Mouse (Mus musculus) left cerebral cortex, postnatal 25 days (tissue): Measurements from ENCODE around the gene Gpr146. TPM values are rescaled to one million over a fixed set of nuclear protein-coding genes. Genes with fewer than 3 reads are reported as not detected.
"Not testable (repeated sequence)": the region's sequence is repeated elsewhere in the genome, so short reads cannot be mapped to it uniquely, and the experiment has no call there.

Experiments used
- DNase-seq, 2 experiments: peaks; one replicate each; pipeline ENCODE4 v3.0.0; 2022; ENCODE audit warnings: low spot score in 2 of 2, mixed read lengths in 1 of 2
- intact Hi-C: fragments of 180-260 bp; cut with DNase I; formaldehyde crosslinking; loops from one replicate; pipeline ENCODE4 v1.15.1; 2025
- total RNA-seq, 2 experiments: library from RNA; stranded (reverse); gene quantifications; 2 replicates each; pipeline ENCODE4 v1.2.3; 2021

The Gpr146 gene
- total RNA-seq, result 10 to 100 TPM; 12.0 to 13.5 TPM

GRCm38 (mm10) chr5:139377468-139378270 lies at the start of gene Gpr146:
Gene Gpr146 (plus strand): TSS chr5:139377697.
- intact Hi-C loops, result no loop called here
- DNase-seq, result peak in 1 of 2 experiments; percentile 47

DNA sequence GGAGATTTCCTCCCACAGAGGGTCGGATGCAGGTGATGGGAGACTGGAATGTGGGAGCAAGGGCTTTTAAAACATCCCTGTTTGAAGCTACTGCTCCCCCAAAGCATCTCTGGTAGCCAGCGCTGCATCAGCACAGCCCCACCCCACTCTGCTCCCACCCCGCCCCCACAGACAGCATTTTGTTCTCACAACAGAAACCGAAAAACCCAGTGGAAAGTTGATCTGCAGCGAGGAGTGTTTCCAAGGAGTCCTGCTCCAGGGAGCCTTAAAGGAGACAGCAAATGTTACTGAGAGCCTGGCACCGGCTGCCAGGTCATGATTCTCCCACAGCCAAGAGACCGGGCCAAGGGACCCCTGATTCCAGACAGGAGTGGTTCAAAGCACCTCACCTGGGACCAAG lies 46.7 kb upstream of the Gpr146 start:
- intact Hi-C loops, result loop anchor here (2.0 kb wide), 1 partner anchor 24 kb away; no protein-coding TSS in a partner anchor
- peak in 1 of 2 experiments; percentile 47 for DNase-seq

DNA sequence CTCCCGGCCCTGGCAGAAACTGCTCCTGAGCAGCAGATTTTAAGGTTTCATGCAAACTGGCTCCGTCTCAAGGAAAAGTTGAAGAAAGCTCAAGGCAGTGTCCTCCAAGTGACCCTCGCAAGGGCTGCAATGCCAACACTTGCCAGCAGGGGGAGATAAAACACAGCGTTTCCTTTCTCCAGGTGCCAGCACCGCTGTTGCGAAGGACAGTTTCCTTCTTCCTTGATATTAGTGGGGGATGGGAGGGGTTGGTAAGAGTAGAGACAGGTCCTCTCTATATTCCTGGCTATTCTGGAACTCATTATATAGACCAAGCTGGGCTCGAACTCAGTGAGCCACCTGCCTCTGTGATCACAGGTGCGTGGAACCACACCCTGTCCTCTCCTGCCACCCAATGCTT lies 45.8 kb upstream of the Gpr146 start:
- intact Hi-C loops, result loop anchor here (2.0 kb wide), 1 partner anchor 23 kb away; no protein-coding TSS in a partner anchor
- DNase-seq, result peak; percentile 75 to 77

DNA sequence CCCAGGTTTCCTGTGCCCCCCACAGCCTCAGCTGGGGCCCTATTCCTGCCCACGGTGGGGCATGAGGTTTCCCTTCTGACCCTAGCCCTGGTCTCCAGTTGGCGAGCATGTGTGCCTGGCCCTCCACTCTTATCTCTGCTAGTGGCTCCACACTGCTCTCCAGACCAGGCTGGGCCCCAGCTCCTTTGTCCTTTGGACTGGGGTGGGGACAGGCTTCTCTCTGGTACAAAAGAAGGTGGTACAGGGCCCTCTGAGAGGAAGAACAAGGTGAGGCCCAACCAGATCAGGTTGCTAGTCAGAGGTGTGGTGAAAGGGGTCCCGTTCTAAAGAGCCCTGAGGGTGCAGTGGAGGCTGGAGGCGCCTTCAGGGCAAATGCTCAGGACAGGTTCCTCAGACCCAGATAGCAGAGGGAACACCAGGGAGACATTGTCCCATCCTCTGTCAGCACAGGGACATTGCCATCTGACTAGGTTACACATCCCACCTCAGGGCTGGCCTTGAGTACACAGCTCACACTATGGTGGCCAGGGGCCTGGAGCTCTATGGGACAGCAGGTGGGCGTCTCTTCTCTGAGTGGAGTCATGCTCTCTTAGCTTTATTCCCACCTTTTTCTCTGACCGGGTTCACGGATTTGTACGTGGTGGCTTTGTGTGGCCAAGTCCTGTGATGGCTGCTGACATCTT lies 44.8 kb upstream of the Gpr146 start:
- intact Hi-C loops, result no loop called here
- DNase-seq, result no peak

- intact Hi-C loops, result no loop called here
- no peak for DNase-seq
Measured at GRCm38 (mm10) chr5:139333301-139334013, 44.0 kb upstream of the Gpr146 start.

DNA sequence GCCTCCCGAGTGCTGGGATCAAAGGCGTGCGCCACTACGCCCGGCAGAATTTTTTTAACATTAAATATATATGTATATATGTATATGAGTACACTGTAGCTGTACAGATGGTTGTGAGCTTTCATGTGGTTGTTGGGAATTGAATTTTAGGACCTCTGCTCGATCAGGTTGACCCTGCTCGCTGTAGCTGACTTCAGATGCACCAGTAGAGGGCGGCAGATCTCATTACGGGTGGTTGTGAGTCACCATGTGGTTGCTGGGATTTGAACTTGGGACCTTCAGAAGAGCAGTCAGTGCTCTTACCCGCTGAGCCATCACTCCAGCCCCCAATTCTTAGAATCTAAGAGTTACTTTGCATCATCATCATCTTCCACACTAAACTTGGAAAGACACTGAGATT lies 43.1 kb upstream of the Gpr146 start:
- intact Hi-C loops, DNase-seq: not testable (repeated sequence)

DNA sequence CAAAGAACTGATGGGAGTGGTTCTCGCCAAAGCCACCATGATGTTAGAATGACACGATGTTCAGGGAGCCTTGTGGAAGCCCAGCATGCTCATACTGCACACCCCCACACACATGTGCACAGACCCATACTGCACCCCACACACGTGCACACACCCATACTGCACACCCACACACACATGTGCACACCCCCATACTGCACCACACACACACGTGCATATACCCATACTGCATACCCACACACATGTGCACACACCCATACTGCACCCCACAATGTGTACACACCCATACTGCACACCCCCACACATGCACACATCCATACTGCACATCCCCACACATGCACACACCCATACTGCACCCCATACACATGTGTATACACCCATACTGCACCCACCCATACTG lies 41.9 kb upstream of the Gpr146 start:
- DNase-seq, result no peak
- intact Hi-C loops, result no loop called here

GRCm38 (mm10) chr5:139337826-139338370 lies 39.6 kb upstream of the Gpr146 start:
- DNase-seq, result no peak
- intact Hi-C loops, result no loop called here

DNA sequence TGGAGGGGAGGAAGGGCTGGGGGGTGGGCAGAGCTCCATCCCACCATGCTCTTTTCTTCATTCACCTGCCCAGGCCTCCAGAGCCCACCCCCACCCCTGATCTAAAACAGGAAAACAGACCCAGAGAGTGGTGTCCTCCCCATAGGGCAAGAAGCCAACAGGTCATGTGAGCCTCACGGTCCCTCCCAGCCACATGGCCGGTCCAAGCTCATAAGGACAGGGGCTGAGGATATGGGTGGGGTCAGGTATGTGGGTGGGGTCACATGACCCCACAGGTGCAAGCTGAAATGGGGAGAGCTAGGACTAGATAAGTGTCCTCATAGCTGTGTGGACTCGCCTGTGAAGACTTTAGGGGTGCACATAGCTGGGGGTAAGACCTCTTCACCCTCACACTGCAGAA lies 39.1 kb upstream of the Gpr146 start:
- intact Hi-C loops, result no loop called here
- no peak for DNase-seq

- no peak for DNase-seq
- intact Hi-C loops, result no loop called here
Measured at GRCm38 (mm10) chr5:139338891-139339290, 38.6 kb upstream of the Gpr146 start.

DNA sequence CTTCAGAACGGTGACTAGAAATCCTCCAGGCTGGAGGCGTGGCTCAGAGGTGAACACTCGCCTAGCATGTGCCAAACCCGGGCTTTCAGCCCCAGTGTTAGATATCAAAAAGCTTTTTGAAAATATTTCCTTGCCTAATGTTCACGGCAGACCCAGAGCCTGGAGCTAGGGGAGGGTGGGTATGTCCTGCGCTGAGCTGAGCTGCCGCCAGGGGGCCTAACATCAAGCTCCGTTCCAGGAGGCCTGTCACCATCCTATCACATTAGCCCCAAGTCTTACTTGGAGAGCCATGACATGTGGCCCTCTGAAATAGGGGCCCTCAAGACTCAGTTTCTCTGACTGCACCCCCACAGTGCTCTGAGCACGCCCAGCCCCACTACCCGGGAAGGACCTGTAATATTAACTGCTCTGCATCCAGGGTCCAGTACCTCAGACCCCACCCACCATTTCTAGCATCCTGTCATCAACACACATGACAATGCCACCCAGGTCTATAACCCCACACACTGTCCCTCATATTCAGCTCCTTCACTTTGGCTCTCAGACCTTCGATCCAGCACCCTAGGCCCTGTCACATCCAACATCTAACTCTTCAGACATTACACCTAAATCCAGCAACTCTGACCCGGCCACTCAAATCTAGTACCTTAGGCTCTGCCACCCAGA lies 33.3 kb upstream of the Gpr146 start:
- peak; percentile 74 to 77 for DNase-seq
- intact Hi-C loops, result loop anchor here (10.0 kb wide), 1 partner anchor 411 kb away; no protein-coding TSS in a partner anchor

DNA sequence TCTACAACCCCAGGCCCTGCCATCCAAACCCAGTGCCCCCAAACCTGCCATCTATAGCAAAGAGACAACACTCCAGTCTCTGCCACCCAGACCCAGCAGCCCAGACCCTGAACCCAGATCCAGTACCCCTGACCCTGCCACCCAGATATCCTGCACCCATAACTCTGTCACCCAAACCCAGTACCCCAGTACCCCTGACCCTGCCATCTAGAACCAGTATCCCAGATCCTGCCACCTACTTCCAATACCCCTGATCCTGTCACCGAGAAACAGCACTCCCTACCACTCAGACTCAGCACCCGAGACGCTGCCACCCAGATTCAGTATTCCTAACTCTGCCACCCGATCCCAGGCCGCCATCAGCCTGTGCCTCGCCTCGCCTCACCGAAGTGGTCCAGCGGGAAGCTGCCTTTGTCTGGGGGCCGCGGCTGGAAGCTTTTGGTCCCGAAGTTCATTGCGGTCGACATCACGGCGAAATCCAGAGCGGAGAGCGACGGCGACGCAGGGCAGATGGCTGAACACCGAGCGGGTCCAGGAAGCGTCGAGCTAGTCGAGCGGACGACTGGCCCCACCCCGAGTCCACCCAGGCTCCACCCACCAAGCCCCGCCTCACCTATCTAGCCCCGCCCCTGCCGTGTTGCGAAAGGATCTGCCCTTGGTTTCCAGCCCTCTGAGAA lies 32.7 kb upstream of the Gpr146 start:
- intact Hi-C loops, result loop anchor here (10.0 kb wide), 1 partner anchor 410 kb away; no protein-coding TSS in a partner anchor
- peak; percentile 89 to 94 for DNase-seq

DNA sequence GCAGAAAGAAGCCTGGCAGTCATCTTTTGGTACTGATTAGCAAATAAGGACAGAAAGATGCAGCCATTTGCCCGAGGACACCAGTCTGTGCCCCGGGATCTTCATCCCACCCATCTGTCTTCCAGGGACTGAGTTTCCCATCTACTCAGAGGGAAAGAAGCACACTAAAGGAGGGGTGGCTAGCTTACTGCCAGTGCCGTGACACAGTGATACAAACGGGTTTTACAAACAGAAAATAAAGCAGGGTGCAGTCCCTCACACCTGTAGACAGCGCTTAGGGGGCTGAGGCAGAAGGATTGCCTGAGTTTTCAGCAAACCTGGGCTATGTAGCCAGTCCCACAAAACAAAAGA lies 32.2 kb upstream of the Gpr146 start:
- intact Hi-C loops, result loop anchor here (10.0 kb wide), 1 partner anchor 409 kb away; no protein-coding TSS in a partner anchor
- no peak for DNase-seq

DNA sequence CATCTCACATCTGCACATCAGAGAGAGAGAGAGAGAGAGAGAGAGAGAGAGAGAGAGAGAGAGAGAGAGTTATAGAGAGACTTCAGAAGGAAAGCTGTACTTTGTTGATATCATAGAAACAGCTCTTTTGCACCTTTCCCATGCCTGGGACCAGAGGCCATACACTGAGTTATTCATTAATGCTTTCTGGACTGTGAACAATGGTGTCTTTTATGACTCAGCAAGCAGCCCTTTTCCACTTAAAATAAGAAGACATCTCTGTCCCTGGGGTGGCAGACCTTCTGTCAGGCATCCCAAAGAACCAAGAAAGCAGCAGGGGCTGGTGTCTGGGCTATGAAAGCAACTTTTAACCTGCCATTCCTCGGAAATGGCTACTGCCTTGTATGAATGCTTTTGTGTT lies 30.3 kb upstream of the Gpr146 start:
- no peak for DNase-seq
- intact Hi-C loops, result loop anchor here (10.0 kb wide), 1 partner anchor 408 kb away; no protein-coding TSS in a partner anchor

DNA sequence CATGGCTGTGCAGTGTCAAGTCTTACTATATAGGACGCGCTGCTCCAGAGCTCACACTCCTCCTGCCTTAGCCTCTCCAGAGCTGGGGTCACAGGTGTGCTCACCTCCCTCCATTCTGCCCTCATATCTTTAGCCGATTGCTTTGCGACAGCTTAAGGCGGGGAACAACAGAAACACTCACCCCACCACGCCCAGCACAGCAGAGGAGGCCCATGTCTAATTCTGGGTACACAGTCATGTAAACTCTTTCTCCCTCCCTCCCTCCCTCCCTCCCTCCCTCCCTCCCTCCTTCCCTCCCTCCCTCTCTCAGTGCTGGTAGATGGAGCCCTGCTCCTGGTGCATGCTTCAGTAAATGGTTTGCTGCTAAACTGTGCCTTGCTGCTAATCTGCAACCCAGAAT lies 27.8 kb upstream of the Gpr146 start:
- intact Hi-C loops, result loop anchor here (10.0 kb wide), 2 partner anchors 315 to 405 kb away; no protein-coding TSS in a partner anchor
- no peak for DNase-seq

DNA sequence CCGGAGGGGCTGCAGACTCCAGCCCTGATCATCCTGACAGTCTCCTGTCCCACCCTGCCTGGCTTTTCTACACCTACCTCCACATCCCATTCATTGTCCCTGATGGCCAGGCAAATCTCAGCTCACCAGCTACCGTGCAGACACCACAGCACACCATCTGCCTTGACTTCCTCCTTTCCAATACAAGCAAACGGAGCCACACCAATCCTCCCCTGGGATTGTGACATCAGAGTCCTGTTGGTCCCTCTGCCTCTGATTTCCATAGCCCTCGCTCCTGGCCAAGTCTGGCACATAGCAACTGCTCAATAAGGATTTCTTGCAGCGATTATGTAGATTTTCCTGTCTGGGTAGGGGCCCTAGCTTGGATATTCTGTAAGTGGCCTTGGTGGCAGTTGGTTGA lies 26.4 kb upstream of the Gpr146 start, which contains the start of gene Cox19:
Gene Cox19 (minus strand): TSS at position 285 of the 400 bp plus-strand sequence.
- intact Hi-C loops, result loop anchor here (10.0 kb wide), 1 partner anchor 314 kb away; no protein-coding TSS in a partner anchor
- DNase-seq, result no peak

DNA sequence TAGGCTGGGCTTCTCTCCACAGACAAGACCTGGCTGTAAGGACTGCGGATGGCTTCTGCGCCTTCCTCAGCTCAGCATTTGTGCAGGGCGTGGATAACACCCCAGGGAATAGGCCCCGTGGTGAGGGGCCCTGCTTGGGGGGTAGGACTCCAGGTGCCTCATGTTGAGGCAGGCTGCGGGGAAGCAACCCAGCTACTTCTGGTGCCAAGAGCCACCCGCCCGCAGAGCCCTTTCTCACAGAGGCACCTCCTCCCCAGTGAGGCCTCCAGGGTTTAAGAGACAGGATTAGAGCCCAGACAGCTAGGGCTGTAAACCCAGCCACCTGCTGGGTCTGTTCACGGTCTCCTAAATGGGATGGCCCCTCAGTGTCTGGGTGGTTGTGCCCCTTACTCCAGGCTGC lies 25.9 kb upstream of the Gpr146 start:
- DNase-seq, result no peak
- intact Hi-C loops, result loop anchor here (10.0 kb wide), 1 partner anchor 313 kb away; no protein-coding TSS in a partner anchor

GRCm38 (mm10) chr5:139352317-139352716 lies 25.2 kb upstream of the Gpr146 start, which contains the start of gene Cyp2w1:
Gene Cyp2w1 (plus strand): TSS chr5:139352617.
- intact Hi-C loops, result loop anchor here (10.0 kb wide), 1 partner anchor 312 kb away; no protein-coding TSS in a partner anchor
- no peak for DNase-seq
